Mouse (Mus musculus): ENCODE results near the gene Cstl1.

DNA sequence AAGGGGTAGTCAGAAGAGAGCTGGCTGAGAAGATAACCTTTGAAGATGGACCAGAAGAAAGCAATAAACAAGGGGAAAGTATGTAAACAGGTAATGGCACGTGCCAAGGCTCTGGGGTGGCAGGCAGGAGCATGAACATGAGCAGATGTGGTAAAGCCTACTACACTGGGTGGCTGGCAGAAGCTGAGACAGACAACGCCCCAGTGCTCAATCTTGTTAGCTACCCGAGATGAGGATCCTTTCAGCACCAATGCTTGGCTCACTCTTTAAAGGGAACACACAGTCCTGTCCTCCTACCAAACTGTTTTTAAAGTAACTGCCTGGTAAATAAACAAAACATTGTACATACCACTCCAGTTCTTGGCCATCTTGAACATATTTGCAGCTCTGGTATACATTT lies 37.8 kb upstream of the Cstl1 start:
- TF ChIP-seq CTCF (IDR thresholded peaks at IDR 0.05; ENCODE audit: borderline replicate concordance, control insufficient read depth, extremely low read depth, insufficient read depth, low read length, poor library complexity), result no peak
- no peak for TF ChIP-seq POLR2A (IDR thresholded peaks at IDR 0.05; ENCODE audit: control insufficient read depth, extremely low read depth, insufficient read depth, low read length, poor library complexity)
